Mouse (Mus musculus): Measurements from ENCODE around the gene Tlcd2.
"Not testable (repeated sequence)": the region's sequence is repeated elsewhere in the genome, so short reads cannot be mapped to it uniquely, and the experiment has no call there.

Tlcd2 gene

DNA sequence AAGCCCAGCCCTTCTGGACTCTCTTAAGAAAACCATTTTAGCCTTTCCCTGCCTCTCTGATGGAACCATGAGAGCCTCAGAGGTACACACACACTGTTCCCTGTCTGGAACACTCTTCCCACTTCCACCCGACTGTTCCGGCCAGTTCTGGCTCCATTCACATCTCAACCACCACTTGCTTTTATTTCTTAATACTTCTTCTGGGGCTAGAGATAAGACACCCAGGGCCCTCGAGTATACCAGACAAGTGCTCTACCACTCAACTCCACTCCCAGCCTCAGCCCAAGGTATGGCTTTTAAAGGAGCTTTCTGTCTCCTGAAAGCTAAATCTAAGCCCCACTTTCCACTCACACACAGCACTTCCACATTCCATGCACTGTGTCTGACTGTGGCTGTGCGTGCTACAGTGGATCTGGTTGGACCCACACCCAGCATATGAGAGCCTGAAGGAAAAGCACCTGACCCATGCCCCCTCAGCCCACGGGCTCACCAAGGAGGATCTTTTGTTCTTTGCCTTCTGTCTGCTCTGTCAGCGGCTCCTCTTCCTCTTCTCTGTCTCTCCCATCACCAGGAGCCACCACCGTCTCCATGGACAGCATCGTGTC lies 11.1 kb upstream of the Tlcd2 start:
- no peak for DNase-seq

DNA sequence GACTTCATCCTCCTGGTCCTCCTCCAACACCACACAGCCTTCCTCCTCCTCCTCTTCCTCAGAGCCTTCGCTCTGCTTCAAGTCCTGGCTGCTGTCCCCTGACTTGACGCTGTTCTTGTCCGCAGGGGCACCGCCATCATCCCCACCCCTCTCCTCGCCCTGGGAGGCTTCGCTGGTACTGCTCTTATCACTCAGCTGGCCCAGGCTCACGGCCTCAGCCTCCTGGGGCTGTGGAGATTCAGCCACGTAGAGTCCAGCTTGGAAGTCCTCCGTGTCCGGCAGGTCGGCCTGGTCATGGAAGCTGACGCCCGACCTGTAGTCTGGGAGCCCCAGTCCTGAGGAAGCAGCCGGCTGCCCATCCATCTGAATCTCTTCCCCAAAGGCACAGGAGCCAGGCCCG lies 10.6 kb upstream of the Tlcd2 start:
- no peak for DNase-seq

- no peak for DNase-seq
Measured at GRCm38 (mm10) chr11:75452081-75452480, 9.4 kb upstream of the Tlcd2 start.

- no peak for DNase-seq
Measured at GRCm38 (mm10) chr11:75452812-75453557, 8.5 kb upstream of the Tlcd2 start.

GRCm38 (mm10) chr11:75453991-75454930 lies 7.3 kb upstream of the Tlcd2 start, which contains the start of gene Wdr81:
Gene Wdr81, minus strand, starts transcription at chr11:75454717.
- peak; percentile 82 for DNase-seq

- DNase-seq = no peak
Measured at GRCm38 (mm10) chr11:75455041-75455736, 6.3 kb upstream of the Tlcd2 start.

- DNase-seq = not testable (repeated sequence)
Measured at GRCm38 (mm10) chr11:75455971-75456370, 5.5 kb upstream of the Tlcd2 start.

DNA sequence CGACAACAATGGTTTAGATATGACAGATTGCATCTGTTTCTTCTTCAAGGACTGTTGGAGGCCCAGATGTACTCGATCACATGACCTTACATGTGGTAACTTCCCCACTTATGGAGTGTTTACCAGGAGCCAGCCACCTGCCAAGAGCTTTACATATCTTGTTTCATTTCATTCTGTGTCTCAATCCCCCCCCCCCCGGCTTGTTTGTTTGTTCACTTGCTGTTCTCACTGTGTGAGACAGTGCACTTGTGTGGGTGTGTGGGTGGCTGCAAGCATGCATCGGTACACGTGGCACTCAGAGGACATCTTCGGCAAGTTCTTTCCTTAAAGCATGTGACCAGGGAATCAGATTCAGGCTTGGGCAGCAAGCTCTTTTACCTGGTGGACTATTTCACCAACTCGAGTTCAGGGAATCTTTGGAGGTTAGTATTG lies 5.1 kb upstream of the Tlcd2 start:
- DNase-seq = no peak

DNA sequence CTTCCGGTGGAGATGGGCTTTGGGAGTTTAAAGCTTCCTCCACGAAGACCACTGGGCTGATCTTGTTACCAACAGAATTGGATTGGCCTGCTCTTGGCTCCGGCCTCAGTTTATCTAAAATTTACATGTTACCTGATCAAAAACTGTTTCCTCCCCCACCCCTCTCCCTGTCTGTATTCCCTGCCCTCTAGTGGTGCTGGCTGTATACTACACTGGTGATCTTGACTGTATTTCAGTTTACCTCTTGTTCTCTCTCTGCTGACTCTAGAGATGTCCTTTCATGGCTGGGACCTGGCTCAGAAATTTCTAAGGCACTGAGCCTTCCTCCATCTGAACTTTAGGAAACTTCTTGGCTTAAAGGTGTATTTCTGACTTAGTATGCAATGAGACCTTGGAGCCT lies 3.3 kb upstream of the Tlcd2 start:
- DNase-seq = peak; percentile 64

DNA sequence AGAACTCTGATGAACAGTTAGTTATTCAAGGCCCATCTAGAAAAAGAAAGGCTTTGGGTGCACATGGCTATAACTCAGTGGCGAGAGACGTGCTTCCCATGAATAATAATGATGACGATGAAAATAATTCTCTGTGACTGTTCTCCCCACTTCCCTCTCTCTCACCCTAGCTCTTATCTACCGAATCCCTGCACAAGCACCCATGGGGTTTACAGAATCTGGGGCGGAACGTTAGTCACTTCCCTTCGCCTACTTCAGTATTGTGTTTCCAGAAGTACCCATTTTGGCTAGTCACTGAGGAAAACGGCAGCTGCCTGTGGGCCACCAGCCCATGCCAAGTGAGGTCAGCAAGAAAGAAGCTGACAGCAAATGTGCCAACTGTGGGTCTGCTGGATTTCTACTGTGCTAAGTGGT lies 2.9 kb upstream of the Tlcd2 start:
- peak; percentile 58 for DNase-seq

- peak; percentile 63 for DNase-seq
Measured at GRCm38 (mm10) chr11:75459141-75459711, 2.3 kb upstream of the Tlcd2 start.

GRCm38 (mm10) chr11:75459751-75460102 lies 1.8 kb upstream of the Tlcd2 start:
- no peak for DNase-seq

DNA sequence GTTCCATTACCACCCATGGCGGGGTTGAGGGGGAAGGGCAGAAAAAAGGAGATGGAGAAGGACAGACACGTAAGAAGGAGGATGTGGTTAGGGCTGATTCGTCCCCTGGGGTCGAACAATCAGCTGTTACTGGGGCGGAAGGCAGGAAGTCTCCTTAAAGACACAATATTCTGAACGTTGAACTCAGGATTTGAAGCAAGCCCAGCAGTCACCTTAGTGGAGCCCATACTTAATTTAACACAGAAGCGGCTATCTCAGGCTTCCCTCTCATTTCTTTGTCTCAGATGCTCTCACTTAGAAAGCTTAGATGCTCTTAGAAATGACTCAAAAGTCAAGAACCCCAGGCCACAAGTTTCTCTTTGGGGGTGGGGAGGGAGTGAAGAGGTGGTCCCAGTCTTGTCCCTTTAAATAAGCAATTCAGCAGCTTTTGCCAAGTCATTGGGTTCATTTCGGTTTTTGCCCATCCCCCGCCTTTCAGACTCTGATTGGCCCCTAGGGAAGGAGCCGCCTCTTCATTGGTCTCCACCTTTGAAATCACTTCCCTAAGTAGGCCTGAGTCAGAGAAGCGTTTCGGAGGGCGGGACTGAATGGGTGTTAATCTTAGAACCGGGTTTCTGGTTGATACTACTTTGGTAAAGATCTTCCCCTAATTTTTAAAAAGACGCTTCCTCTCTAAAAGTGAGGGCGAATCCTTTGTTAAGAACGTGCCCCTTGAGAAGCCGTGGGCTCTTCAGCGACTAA lies 1.2 kb upstream of the Tlcd2 start:
- DNase-seq = peak; percentile 95

DNA sequence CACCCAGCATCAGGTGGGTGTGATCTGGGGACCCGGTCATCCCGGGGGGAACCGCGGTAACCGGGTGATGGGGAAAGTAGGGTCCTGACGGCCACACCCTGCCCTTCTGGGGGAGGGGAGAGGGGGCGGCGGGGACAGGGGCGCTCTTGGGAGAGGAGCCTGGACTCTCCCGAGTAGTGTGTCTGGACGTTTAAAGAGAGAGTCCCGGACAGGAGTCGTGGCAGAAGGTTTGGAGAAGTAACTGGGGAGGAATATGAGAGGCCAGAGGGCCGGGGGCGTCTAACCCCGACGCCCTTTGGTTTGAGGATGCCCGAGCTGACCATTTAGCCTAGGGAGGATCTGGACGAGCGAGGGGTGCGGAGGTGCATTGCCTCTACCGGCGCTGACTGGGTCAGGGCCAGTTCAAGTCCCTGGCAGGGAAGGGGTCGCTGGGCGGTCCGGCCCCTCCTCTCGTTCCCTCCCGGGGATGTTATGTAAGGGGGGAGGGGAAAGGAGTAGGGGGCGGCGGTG lies 283 bp downstream of the Tlcd2 start:
- DNase-seq = no peak

GRCm38 (mm10) chr11:75462253-75462783 lies 803 bp downstream of the Tlcd2 start:
- peak; percentile 78 for DNase-seq

DNA sequence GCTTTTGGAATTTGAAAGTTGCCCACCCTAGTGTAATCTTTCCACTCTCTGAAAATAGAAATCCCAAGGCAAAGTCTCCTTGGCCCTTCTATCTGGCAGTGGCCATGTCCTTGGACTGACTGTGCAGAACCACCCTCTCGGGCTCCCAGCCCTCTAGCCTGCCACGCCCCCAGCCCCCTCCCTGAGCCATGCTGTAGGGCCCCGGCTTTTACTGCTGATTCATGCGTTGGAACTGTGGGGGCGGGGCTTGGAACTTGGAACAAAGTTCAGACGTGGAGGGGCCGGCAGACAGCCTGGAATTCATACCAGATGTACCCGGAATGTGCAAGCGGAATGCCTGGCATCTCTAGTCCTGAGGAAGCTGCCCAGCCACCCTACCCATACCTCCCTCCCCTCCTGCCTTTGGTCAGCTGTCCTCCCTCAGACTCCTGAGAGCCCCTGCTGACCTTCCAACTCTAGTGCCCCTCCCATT lies 1.4 kb downstream of the Tlcd2 start:
- peak; percentile 69 for DNase-seq

GRCm38 (mm10) chr11:75463624-75464023 lies 2.1 kb downstream of the Tlcd2 start:
- DNase-seq = peak; percentile 41

DNA sequence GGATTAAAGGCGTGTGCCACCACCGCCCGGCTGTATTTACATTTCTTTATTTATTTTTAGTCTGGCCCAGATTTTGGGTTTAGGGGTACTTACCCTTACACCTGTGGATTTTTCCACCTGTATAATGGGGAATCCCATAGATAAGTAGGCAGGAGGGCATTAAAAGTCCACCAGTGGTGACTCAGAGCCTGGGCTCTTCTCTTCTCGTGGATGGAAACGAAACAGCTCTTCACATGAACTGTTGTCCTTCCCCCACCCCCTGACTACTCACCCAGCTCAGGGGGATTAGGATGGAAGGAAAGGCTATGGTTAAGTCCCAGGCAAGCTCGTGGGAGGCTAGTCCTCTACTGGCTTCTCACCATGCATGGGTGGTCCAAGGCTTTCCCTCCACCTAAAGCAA lies 2.9 kb downstream of the Tlcd2 start:
- DNase-seq = peak; percentile 34

- DNase-seq = no peak
Measured at GRCm38 (mm10) chr11:75465051-75465450, 3.5 kb downstream of the Tlcd2 start.

DNA sequence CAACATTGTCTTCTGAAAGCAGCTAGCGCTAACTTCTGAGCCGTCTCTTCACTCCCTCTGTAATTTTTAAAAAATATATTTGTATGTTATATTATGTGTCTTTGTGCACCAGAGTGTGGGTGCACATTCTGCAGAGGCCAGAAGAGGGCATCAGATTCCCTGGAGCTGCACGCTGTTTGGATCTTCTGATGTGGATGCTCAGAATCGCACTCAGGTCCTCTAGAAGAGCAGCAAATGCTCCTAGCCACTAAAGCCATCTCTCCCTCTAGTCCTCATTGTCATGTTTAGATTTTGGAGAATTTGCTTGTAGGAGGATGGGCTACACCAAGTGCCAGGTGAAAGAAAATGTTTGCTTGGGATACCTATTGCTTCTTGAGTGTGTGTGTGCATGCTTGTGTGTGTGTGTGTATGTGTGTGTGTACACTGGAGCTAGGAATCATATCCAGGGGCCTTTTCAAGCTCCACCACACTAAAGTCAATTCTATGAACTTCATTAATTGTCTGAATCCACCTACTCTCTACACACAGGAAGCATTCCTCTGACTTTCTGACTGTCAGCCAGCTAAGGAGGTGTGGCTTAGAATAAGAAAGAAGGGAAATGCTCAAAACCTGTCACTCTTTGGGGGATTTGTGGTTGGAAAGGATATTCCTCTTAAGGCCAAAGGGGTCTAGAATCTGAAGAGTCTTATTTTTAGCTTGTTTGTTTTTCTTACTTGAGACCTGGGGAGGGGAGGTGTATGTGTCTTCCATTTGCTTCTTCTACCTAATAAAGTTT lies 5.4 kb downstream of the Tlcd2 start:
- DNase-seq = no peak
